Mouse (Mus musculus) CD4-positive helper T cell, adult 2 months (primary cell): ENCODE measurements around the gene Ift80.
"Not testable (repeated sequence)": the region's sequence is repeated elsewhere in the genome, so short reads cannot be mapped to it uniquely, and the experiment has no call there.

Source experiments
- DNase-seq: peaks from one replicate; pipeline ENCODE4 v3.0.0-alpha.2; 2012; ENCODE audit warnings: low read depth, missing footprints, low spot score

The Ift80 gene

GRCm38 (mm10) chr3:69004437-69005337 is at the start of gene Ift80, which contains the start of gene Smc4:
Gene Ift80, minus strand, starts transcription at chr3:69004570.
Gene Smc4, plus strand, starts transcription at chr3:69004738.
- DNase-seq: peak; percentile 98

- DNase-seq: no peak
These were observed 47.5 kb upstream of the Ift80 start for GRCm38 (mm10) chr3:69051894-69052293.

GRCm38 (mm10) chr3:69049011-69049410 is 44.6 kb upstream of the Ift80 start:
- no peak for DNase-seq

GRCm38 (mm10) chr3:69047684-69048083 is 43.3 kb upstream of the Ift80 start:
- DNase-seq: no peak

- DNase-seq: no peak
These were observed 42.1 kb upstream of the Ift80 start for GRCm38 (mm10) chr3:69046509-69046908.

- no peak for DNase-seq
These were observed 41.4 kb upstream of the Ift80 start for GRCm38 (mm10) chr3:69045750-69046149.

- DNase-seq: no peak
These were observed 41.0 kb upstream of the Ift80 start for GRCm38 (mm10) chr3:69045400-69045703.

GRCm38 (mm10) chr3:69044645-69045399 is 40.5 kb upstream of the Ift80 start, which contains the start of gene Trim59:
Gene Trim59, minus strand, starts transcription at chr3:69044755.
- DNase-seq: peak; percentile 93

- DNase-seq: no peak
These were observed 39.8 kb upstream of the Ift80 start for GRCm38 (mm10) chr3:69044167-69044591.

GRCm38 (mm10) chr3:69041298-69041697 is 36.9 kb upstream of the Ift80 start:
- peak; percentile 74 for DNase-seq

- DNase-seq: peak; percentile 28
These were observed 35.7 kb upstream of the Ift80 start for GRCm38 (mm10) chr3:69040105-69040504.

- DNase-seq: peak; percentile 38
These were observed 21.9 kb upstream of the Ift80 start for GRCm38 (mm10) chr3:69026133-69026783.

- DNase-seq: no peak
These were observed 16.4 kb upstream of the Ift80 start for GRCm38 (mm10) chr3:69020764-69021163.

- DNase-seq: peak; percentile 52
These were observed 15.9 kb upstream of the Ift80 start for GRCm38 (mm10) chr3:69020285-69020684.

GRCm38 (mm10) chr3:69018635-69019034 is 14.3 kb upstream of the Ift80 start:
- DNase-seq: not testable (repeated sequence)

- DNase-seq: no peak
These were observed 12.8 kb upstream of the Ift80 start for GRCm38 (mm10) chr3:69017181-69017580.

GRCm38 (mm10) chr3:69008873-69009272 is 4.5 kb upstream of the Ift80 start:
- DNase-seq: no peak

- DNase-seq: peak; percentile 58
These were observed 1.9 kb upstream of the Ift80 start for GRCm38 (mm10) chr3:69006246-69006760.

GRCm38 (mm10) chr3:69005338-69006245 is 1.2 kb upstream of the Ift80 start:
- DNase-seq: peak; percentile 69

- DNase-seq: no peak
These were observed 324 bp downstream of the Ift80 start for GRCm38 (mm10) chr3:69004055-69004436.

- no peak for DNase-seq
These were observed 1.6 kb downstream of the Ift80 start for GRCm38 (mm10) chr3:69002781-69003180.
